In the genomic region with DNA sequence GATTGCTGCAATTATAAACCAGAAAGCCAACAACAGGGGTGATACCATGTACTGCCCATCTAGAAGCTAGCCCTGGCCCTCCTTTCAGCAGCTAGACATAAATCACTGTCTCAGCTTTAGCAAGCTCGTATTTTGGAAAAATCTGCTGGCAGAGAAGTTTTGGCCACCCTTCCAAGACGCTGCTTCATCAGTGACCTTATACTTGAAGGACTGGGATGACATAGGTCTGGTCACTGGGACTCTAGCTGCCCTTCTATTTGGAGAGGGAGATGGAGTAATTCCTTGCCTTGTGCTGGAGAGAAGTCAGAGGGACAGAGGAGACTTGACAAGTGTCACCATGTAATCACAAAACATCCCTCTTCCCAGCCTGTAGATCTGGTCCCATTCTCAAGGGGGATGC, we compare ENCODE assay signal across 12 mouse cellular contexts.
"Had no signal": no experiment of that assay in that cellular context is flagged by ENCODE, and none has a peak within 500 bp of the region (broad histone marks: within the 10 kb centered on the region; RNA-seq: fewer than 3 reads in every experiment).

No protein-coding gene starts in this region.

- DNase-seq: retina, postnatal 1 day; right cerebral cortex, adult 18-20 months; right cerebral cortex, postnatal 14 days; right cerebral cortex, postnatal 25 days; right cerebral cortex, postnatal 4 days; spleen, adult 18-20 months; thymus, adult 18-20 months; thymus, adult 2 months; thymus, postnatal 14 days; thymus, postnatal 25 days; thymus, postnatal 36 days; thymus, postnatal 4 days had no signal
